Mouse (Mus musculus) heart, adult 18-20 months (tissue): ENCODE data around the gene Pgpep1. TPM values are rescaled to one million over a fixed set of nuclear protein-coding genes. Genes with fewer than 3 reads are reported as not detected.

Source experiments
- DNase-seq, 2 experiments: peaks; one replicate each; pipeline ENCODE4 v3.0.0; 2021 to 2022; ENCODE audit warnings: mixed read lengths in 1 of 2
- total RNA-seq, 2 experiments: library from RNA; stranded (reverse); gene quantifications; 2 replicates each; pipeline ENCODE4 v1.2.3; 2021

The Pgpep1 gene
- total RNA-seq, 2 experiments from 2014 or later: 40.5 to 41.1 TPM

- DNase-seq: no peak
Measured at GRCm38 (mm10) chr8:70691230-70691629, 31.0 kb upstream of the Pgpep1 start.

- no peak for DNase-seq
Measured at GRCm38 (mm10) chr8:70689892-70690390, 29.8 kb upstream of the Pgpep1 start.

- DNase-seq: no peak
Measured at GRCm38 (mm10) chr8:70688136-70688535, 27.9 kb upstream of the Pgpep1 start.

GRCm38 (mm10) chr8:70687576-70687975 lies 27.4 kb upstream of the Pgpep1 start:
- peak; percentile 87 to 88 for DNase-seq

GRCm38 (mm10) chr8:70684291-70684690 lies 24.1 kb upstream of the Pgpep1 start:
- no peak for DNase-seq

GRCm38 (mm10) chr8:70682692-70683091 lies 22.5 kb upstream of the Pgpep1 start:
- DNase-seq: no peak

- peak; percentile 83 to 93 for DNase-seq
Measured at GRCm38 (mm10) chr8:70682193-70682592, 22.0 kb upstream of the Pgpep1 start.

- no peak for DNase-seq
Measured at GRCm38 (mm10) chr8:70681410-70681809, 21.2 kb upstream of the Pgpep1 start.

GRCm38 (mm10) chr8:70680039-70680438 lies 19.9 kb upstream of the Pgpep1 start:
- peak; percentile 49 to 63 for DNase-seq

GRCm38 (mm10) chr8:70679404-70679803 lies 19.2 kb upstream of the Pgpep1 start:
- DNase-seq: no peak

- no peak for DNase-seq
Measured at GRCm38 (mm10) chr8:70678679-70679078, 18.5 kb upstream of the Pgpep1 start.

- DNase-seq: no peak
Measured at GRCm38 (mm10) chr8:70677451-70678080, 17.4 kb upstream of the Pgpep1 start.

- no peak for DNase-seq
Measured at GRCm38 (mm10) chr8:70675336-70675735, 15.1 kb upstream of the Pgpep1 start.

GRCm38 (mm10) chr8:70674716-70675115 lies 14.5 kb upstream of the Pgpep1 start:
- no peak for DNase-seq

- DNase-seq: no peak
Measured at GRCm38 (mm10) chr8:70674109-70674508, 13.9 kb upstream of the Pgpep1 start.

GRCm38 (mm10) chr8:70673079-70673856 lies 13.1 kb upstream of the Pgpep1 start, which contains the start of gene Lsm4:
TSS of gene Lsm4 (plus strand) at chr8:70673248.
- DNase-seq: peak; percentile 99 to 100

- DNase-seq: no peak
Measured at GRCm38 (mm10) chr8:70672325-70673078, 12.3 kb upstream of the Pgpep1 start.

GRCm38 (mm10) chr8:70671615-70672324 lies 11.6 kb upstream of the Pgpep1 start:
- peak; percentile 72 to 81 for DNase-seq

GRCm38 (mm10) chr8:70667071-70667470 lies 6.9 kb upstream of the Pgpep1 start:
- DNase-seq: peak; percentile 78 to 86

- no peak for DNase-seq
Measured at GRCm38 (mm10) chr8:70665599-70665998, 5.4 kb upstream of the Pgpep1 start.

- no peak for DNase-seq
Measured at GRCm38 (mm10) chr8:70664631-70665030, 4.4 kb upstream of the Pgpep1 start.

- DNase-seq: no peak
Measured at GRCm38 (mm10) chr8:70663691-70664090, 3.5 kb upstream of the Pgpep1 start.
